Mouse (Mus musculus) ES-E14 (cell line): Measurements from ENCODE around the gene Nup54. TPM values are rescaled to one million over a fixed set of nuclear protein-coding genes. Genes with fewer than 3 reads are reported as not detected.

Experiments
- DNase-seq: peaks from one replicate; pipeline ENCODE4 v3.0.0-alpha.2; 2013; ENCODE audit warnings: low read depth, low spot score
- H3K27ac ChIP-seq: 2 replicates; pipeline ENCODE4 v1.5.1; 2012; ENCODE audit warnings: low read depth, mild to moderate bottlenecking, low read length, moderate library complexity, mixed read lengths; ENCODE audit not compliant: poor library complexity, insufficient read depth, severe bottlenecking
- H3K36me3 ChIP-seq: 2 replicates; pipeline ENCODE4 v1.6.1; 2012; ENCODE audit warnings: mild to moderate bottlenecking, low read length, moderate library complexity, mixed read lengths; ENCODE audit not compliant: control insufficient read depth, poor library complexity, insufficient read depth, severe bottlenecking
- H3K4me1 ChIP-seq, 2 experiments: fragments of 150-350 bp in 1 of 2; sonication (generic) in 1 of 2; 2 replicates each; pipeline ENCODE4 v1.6.1; 2012; ENCODE audit warnings: low read length in 2 of 2, mild to moderate bottlenecking in 1 of 2, mixed read lengths in 1 of 2; ENCODE audit not compliant: control insufficient read depth in 2 of 2, insufficient read depth in 2 of 2, poor library complexity in 1 of 2
- H3K4me3 ChIP-seq, 2 experiments: fragments of 150-350 bp in 1 of 2; sonication (generic) in 1 of 2; 2 replicates each; pipeline ENCODE4 v1.5.1; 2012; ENCODE audit warnings: low read length in 2 of 2, low read depth in 1 of 2, mild to moderate bottlenecking in 1 of 2, mixed read lengths in 1 of 2; ENCODE audit not compliant: insufficient read depth in 1 of 2, poor library complexity in 1 of 2, severe bottlenecking in 1 of 2
- H3K9ac ChIP-seq: 2 replicates; pipeline ENCODE4 v1.6.1; 2012; ENCODE audit warnings: low read depth, mild to moderate bottlenecking, low read length, mixed read lengths; ENCODE audit not compliant: poor library complexity, insufficient read depth, severe bottlenecking
- H3K9me3 ChIP-seq: fragments of 150-350 bp; sonication (generic); 2 replicates; pipeline ENCODE4 v1.6.1; 2012; ENCODE audit warnings: low read depth, mild to moderate bottlenecking, low read length; ENCODE audit not compliant: control insufficient read depth, insufficient read depth
- CHD2 ChIP-seq: IDR thresholded peaks from 2 replicates; pipeline ENCODE4 v1.6.1; 2014; ENCODE audit warnings: mild to moderate bottlenecking, low read depth, low read length, inconsistent platforms
- HCFC1 ChIP-seq: IDR thresholded peaks from 2 replicates; pipeline ENCODE4 v1.6.1; 2012; ENCODE audit warnings: low read length, inconsistent platforms, borderline replicate concordance; ENCODE audit not compliant: insufficient read depth
- MAFK ChIP-seq: IDR thresholded peaks from 2 replicates; pipeline ENCODE4 v1.6.1; 2014; ENCODE audit warnings: mild to moderate bottlenecking, low read depth, low read length, inconsistent platforms; ENCODE audit not compliant: insufficient read depth
- ZC3H11A ChIP-seq: IDR thresholded peaks from 2 replicates; pipeline ENCODE4 v1.6.1; 2012; ENCODE audit warnings: low read depth, mild to moderate bottlenecking, inconsistent platforms, low read length, borderline replicate concordance
- ZNF384 ChIP-seq: IDR thresholded peaks from 2 replicates; pipeline ENCODE4 v1.6.1; 2012; ENCODE audit warnings: low read depth, low read length, inconsistent platforms
- in situ Hi-C, 2 experiments: fragments of 600-800 bp; cut with MboI; formaldehyde crosslinking; loops; one replicate each; pipeline ENCODE4 v1.15.1; 2025; ENCODE audit warnings: low sequenced_read_pairs in 2 of 2, inconsistent platforms in 1 of 2; ENCODE audit not compliant: unreplicated experiment in 2 of 2
- total RNA-seq: library from RNA; depleted of rRNA; stranded (reverse); fragments of 300-350 nt; gene quantifications from 2 replicates; pipeline ENCODE4 v1.2.3, GENCODE M21; 2012

Gene Nup54
- total RNA-seq, 1 experiment: 62.2 TPM

- DNase-seq: no peak
- peaks cover 0 to 7% of the 10 kb centered on the region in 2 experiments; a peak in 1 of 4 replicates for H3K4me1 ChIP-seq
- TF ChIP-seq ZNF384 (no peak), HCFC1 (no peak), MAFK (no peak), ZC3H11A (no peak), CHD2 (no peak)
- no peak overlapping the region for H3K27ac ChIP-seq
- H3K9ac ChIP-seq: no peak overlapping the region
- H3K9me3 ChIP-seq: no peaks in the 10 kb centered on the region
- H3K36me3 ChIP-seq: peaks cover 12% of the 10 kb centered on the region
- in situ Hi-C loops: loop anchor here in 1 of 2 experiments (10.0 kb wide), 1 partner anchor 127 kb away; no protein-coding TSS in a partner anchor
- no peak overlapping the region for H3K4me3 ChIP-seq
Measured at GRCm38 (mm10) chr5:92411461-92412140, 23.4 kb downstream of the Nup54 start.

DNA sequence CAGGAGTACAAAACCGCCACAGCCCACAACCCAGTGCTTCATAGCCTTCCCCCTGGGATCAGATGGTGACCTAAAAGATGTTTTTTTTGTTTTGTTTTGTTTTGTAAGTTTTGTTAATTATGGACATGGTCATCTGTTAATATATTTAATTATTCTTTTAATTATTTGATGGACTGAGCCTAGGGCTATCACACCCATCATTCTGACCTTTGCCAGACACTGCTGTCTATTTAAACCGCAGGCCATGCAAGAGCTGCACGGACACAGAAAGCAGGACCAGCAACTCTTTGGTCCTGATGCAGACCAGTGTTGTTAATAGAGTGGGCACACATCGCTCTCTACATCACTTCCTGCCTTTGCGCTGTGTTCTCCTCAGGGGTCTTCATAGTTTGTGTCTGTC lies 24.5 kb downstream of the Nup54 start:
- Histone ChIP-seq H3K9ac (no peak overlapping the region), H3K36me3 (peaks cover 8% of the 10 kb centered on the region), H3K27ac (no peak overlapping the region), H3K9me3 (no peaks in the 10 kb centered on the region), H3K4me1 (peaks cover 0 to 7% of the 10 kb centered on the region in 2 experiments; a peak in 1 of 4 replicates), H3K4me3 (no peak overlapping the region)
- in situ Hi-C loops: loop anchor here in 1 of 2 experiments (10.0 kb wide), 1 partner anchor 126 kb away; no protein-coding TSS in a partner anchor
- TF ChIP-seq ZNF384 (no peak), MAFK (no peak), HCFC1 (no peak), ZC3H11A (no peak), CHD2 (no peak)
- no peak for DNase-seq

DNA sequence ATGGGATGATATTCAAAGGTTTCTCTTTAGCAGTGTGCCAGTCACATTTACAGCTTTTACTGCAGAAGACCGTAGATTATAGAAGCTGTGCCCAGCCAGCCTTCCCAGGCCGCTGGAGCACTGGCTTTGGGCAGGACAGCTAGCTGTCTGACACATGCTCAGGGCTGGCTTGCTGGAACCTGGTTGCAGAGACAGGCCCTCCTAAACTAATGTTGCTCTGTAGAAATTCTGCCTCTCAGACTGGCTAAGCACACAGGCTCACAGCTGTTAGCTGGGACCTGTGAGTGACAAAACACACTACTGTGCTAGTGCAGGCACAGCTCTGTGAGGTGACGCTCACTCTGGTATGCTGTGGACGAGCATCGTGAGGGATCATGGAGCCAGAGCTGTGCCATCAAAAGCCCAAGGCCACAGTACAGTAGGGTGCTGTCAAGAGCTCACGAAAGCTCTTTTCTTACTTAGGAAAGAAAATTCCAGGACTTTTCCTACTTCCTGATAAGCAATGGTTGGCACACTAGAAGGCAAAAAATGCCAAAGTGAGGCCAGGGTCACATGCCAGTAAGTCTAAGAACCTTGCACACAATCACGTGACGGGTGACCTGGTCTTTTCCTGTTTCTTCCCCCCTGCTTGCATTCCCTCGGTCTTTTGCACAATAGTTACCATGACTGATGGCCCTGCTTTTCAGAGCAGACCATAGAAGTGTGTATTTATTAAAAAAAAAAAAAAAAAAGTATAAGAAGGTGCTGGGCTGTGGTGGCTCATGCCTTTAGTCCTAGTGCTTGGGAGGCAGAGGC lies 25.5 kb downstream of the Nup54 start:
- no peak overlapping the region for H3K9ac ChIP-seq
- no peak for DNase-seq
- H3K4me3 ChIP-seq: no peak overlapping the region
- in situ Hi-C loops: loop anchor here in 1 of 2 experiments (10.0 kb wide), 1 partner anchor 125 kb away; no protein-coding TSS in a partner anchor
- no peaks in the 10 kb centered on the region for H3K9me3 ChIP-seq
- H3K27ac ChIP-seq: no peak overlapping the region
- peaks cover 0 to 5% of the 10 kb centered on the region in 2 experiments; a peak in 1 of 4 replicates for H3K4me1 ChIP-seq
- peaks cover 3% of the 10 kb centered on the region; the same call in 1 of the 2 replicates for H3K36me3 ChIP-seq
- no peak for TF ChIP-seq CHD2
- no peak for TF ChIP-seq HCFC1
- TF ChIP-seq ZC3H11A: no peak
- no peak for TF ChIP-seq MAFK
- TF ChIP-seq ZNF384: no peak

DNA sequence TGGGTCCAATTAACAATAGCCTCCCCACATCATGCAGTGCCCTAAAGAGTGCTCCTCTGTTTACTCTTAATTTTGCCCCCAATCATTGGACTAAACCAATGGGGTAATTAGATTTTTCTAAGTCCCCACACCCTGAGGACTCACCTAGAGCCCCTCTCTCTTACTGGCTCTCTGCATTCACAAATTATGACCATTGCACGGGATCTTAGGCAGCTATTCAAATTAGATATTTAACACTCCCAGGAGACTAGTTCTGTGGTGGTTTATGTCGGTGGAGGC lies 30.7 kb downstream of the Nup54 start:
- TF ChIP-seq MAFK (no peak), ZNF384 (no peak), CHD2 (no peak), ZC3H11A (no peak), HCFC1 (no peak)
- H3K4me3 ChIP-seq: no peak overlapping the region
- H3K27ac ChIP-seq: no peak overlapping the region

More for the DNA sequence above, 30.7 kb downstream of the Nup54 start:
- DNase-seq: no peak
- in situ Hi-C loops: no loop called here
- Histone ChIP-seq H3K9ac (no peak overlapping the region), H3K4me1 (peaks cover 0 to 3% of the 10 kb centered on the region in 2 experiments; a peak in 2 of 4 replicates), H3K36me3 (no peaks in the 10 kb centered on the region), H3K9me3 (no peaks in the 10 kb centered on the region)
